Mouse (Mus musculus): ENCODE results near the gene Pdlim5.

- TF ChIP-seq CTCF (IDR thresholded peaks at IDR 0.05; ENCODE audit: low read depth) (no peak), EP300 (IDR thresholded peaks at IDR 0.05; ENCODE audit: low read depth) (no peak)
Measured at GRCm38 (mm10) chr3:142280366-142281092, 115.0 kb downstream of the Pdlim5 start.

Measured in liver, postnatal 0 days (tissue).